Mouse (Mus musculus) hindbrain, embryonic 12.5 days (tissue): ENCODE measurements around the gene 1700037H04Rik. TPM values are rescaled to one million over a fixed set of nuclear protein-coding genes. Genes with fewer than 3 reads are reported as not detected.
A peak's percentile ranks its signal among the peaks of the same experiment; 100 is the strongest.

ENCODE experiments used
- ATAC-seq: fragments of 200-750 bp; cut with Nextera tagmentation; 2 replicates; pipeline ENCODE4 v1.8.0; 2017; ENCODE audit warnings: moderate TSS enrichment; ENCODE audit not compliant: low FRiP score
- H3K27ac ChIP-seq: fragments of 300-500 bp; sonication (generic); 2 replicates; pipeline ENCODE4 v1.5.1; 2016; ENCODE audit warnings: mild to moderate bottlenecking
- H3K27me3 ChIP-seq: fragments of 300-500 bp; sonication (generic); 2 replicates; pipeline ENCODE4 v1.6.1; 2016; ENCODE audit warnings: mild to moderate bottlenecking
- H3K36me3 ChIP-seq: fragments of 300-500 bp; sonication (generic); 2 replicates; pipeline ENCODE4 v1.6.1; 2016; ENCODE audit warnings: mild to moderate bottlenecking
- H3K4me1 ChIP-seq: fragments of 300-500 bp; sonication (generic); 2 replicates; pipeline ENCODE4 v1.6.1; 2016
- H3K4me2 ChIP-seq: fragments of 300-500 bp; sonication (generic); replicated peaks from 2 replicates; pipeline ENCODE4 v1.6.1; 2016; ENCODE audit warnings: mild to moderate bottlenecking
- H3K4me3 ChIP-seq: fragments of 300-500 bp; sonication (generic); 2 replicates; pipeline ENCODE4 v1.5.1; 2016; ENCODE audit warnings: mild to moderate bottlenecking
- H3K9ac ChIP-seq: fragments of 300-500 bp; sonication (generic); 2 replicates; pipeline ENCODE4 v1.6.1; 2016; ENCODE audit warnings: mild to moderate bottlenecking, moderate library complexity
- H3K9me3 ChIP-seq: fragments of 300-500 bp; sonication (generic); replicated peaks from 2 replicates; pipeline ENCODE4 v1.6.1; 2016; ENCODE audit warnings: mild to moderate bottlenecking
- WGBS: fragments of 180-500 bp; shearing (Covaris S2); methylation state at CpG from one replicate; pipeline ENCODE4 v1.1.7; 2016; 5-methylcytosine and 5-hydroxymethylcytosine counted together
- polyA plus RNA-seq: library from polyadenylated mRNA; unstranded; fragments of >200 nt; fragmentation: Nextera tagmentation; extraction: Ambion mirVana; gene quantifications from 2 replicates; pipeline ENCODE4 v1.2.1, GENCODE M21; 2016

Gene 1700037H04Rik
- polyA plus RNA-seq, 1 experiment from 2014 or later, result 89.7 TPM

DNA sequence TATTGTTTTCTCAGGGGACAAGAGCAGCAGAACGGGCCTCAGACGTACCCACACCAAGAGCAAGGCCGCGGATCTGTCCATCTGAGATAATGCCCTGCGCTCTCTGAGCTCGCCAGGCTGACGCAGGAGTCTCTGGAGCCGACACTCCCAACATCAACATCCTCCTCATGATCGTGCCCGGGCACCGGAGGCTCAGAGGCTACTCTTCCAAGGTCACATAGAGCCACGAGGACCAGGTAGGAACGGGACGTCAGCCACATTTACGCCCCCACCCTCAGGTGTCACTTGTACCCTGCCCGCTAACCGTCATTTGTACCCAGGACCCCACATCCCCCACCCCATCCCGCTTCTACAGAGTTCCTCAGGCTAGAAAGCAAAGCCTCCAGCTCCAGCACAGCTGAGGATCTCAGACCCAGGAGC, 380 bp downstream of the 1700037H04Rik start:
- Histone ChIP-seq H3K36me3 (no peaks in the 10 kb centered on the region), H3K27me3 (no peaks in the 10 kb centered on the region), H3K27ac (peak overlapping the region; percentile 79), H3K4me1 (peaks cover 35% of the 10 kb centered on the region), H3K4me2 (peak overlapping the region; percentile 81), H3K4me3 (peak overlapping the region; percentile 55), H3K9ac (peak overlapping the region; percentile 83), H3K9me3 (0 out of 2 replicates have a peak, but pooled peaks cover under 1% of the 10 kb centered on the region)
- 1% methylated on average over 18 of the region's 18 CpGs for WGBS
- peak; percentile 75 for ATAC-seq

DNA sequence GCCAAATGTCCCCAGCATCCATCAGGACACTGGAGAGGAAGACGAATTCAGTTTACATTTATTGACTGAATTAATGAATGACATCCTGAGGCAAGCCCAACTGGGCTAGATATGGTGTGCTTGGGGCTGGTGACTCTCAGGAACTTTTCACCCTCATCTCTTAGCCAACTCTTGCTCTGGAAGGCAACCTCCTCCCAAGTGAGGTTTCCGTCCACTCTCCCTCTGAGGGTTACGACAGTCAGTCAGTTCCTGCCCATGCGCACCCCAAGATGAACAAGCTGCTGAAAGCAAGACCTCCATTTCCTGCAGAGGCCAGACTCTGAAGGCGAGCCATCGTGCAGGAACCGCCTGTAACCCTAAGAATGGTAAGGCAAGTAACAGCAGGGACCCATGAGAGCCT, 2.9 kb downstream of the 1700037H04Rik start:
- ATAC-seq, result no peak
- peaks cover 18% of the 10 kb centered on the region for H3K36me3 ChIP-seq
- WGBS, result 91% methylated on average over 7 of the region's 7 CpGs
- H3K9ac ChIP-seq, result no peak overlapping the region
- no peak overlapping the region for H3K4me2 ChIP-seq
- H3K4me3 ChIP-seq, result no peak overlapping the region
- H3K27ac ChIP-seq, result no peak overlapping the region
- H3K27me3 ChIP-seq, result no peaks in the 10 kb centered on the region
- no peaks in the 10 kb centered on the region for H3K9me3 ChIP-seq
- peaks cover 35% of the 10 kb centered on the region for H3K4me1 ChIP-seq

DNA sequence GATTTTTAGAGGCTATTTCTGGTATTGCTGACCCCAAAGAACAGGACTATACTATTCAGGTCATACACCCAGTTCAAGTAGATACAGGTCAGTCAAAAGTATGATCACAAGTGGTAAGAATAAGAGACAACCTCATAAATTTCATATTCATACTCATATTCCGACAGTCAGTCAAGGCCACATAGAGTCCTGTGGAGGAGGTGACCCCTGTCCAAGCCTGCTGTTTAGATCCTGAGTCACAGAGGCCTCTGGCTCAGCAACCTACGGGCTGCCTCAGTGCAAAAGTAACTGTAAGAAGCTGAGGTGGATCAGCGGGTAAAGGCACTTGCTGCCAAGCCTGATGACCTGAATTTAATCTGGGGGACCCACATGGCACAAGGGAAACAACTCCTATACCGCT, 5.8 kb downstream of the 1700037H04Rik start:
- peaks cover 44% of the 10 kb centered on the region for H3K36me3 ChIP-seq
- H3K27ac ChIP-seq, result no peak overlapping the region
- H3K27me3 ChIP-seq, result no peaks in the 10 kb centered on the region
- no peak overlapping the region for H3K4me2 ChIP-seq
- WGBS, result 91% methylated on average over 4 of the region's 4 CpGs
- no peak overlapping the region for H3K9ac ChIP-seq
- ATAC-seq, result no peak
- no peaks in the 10 kb centered on the region for H3K9me3 ChIP-seq
- peaks cover 25% of the 10 kb centered on the region for H3K4me1 ChIP-seq
- no peak overlapping the region for H3K4me3 ChIP-seq

DNA sequence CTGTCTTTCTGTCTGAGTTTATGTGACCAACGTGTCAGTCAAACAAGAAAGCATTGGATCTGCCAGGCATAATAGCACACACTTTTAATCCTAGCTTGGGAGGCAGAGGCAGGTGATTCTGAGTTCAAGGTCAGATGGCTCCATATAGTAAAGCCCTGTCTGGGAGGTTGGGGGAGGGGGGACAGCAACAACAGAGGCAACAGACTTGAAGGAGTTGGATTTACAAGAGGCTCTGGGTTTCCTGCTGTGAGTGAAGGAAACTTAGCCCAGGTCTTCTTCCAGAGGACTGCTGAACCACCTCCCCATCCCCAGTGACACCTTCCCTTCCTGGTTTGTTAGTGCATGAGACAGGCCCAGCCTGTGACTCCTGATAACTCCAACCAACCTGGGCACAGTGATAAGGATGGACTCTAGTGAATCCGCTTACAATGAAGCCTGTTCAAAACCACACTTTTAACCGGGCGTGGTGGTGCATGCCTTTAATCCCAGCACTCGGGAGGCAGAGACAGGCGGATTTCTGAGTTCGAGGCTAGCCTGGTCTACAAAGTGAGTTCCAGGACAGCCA, 7.6 kb downstream of the 1700037H04Rik start:
- Histone ChIP-seq H3K9me3 (no peaks in the 10 kb centered on the region), H3K4me2 (no peak overlapping the region), H3K4me1 (peaks cover 7% of the 10 kb centered on the region), H3K27ac (no peak overlapping the region), H3K36me3 (peaks cover 62% of the 10 kb centered on the region), H3K4me3 (no peak overlapping the region), H3K27me3 (no peaks in the 10 kb centered on the region), H3K9ac (no peak overlapping the region)
- 94% methylated on average over 7 of the region's 7 CpGs for WGBS
- ATAC-seq, result no peak

DNA sequence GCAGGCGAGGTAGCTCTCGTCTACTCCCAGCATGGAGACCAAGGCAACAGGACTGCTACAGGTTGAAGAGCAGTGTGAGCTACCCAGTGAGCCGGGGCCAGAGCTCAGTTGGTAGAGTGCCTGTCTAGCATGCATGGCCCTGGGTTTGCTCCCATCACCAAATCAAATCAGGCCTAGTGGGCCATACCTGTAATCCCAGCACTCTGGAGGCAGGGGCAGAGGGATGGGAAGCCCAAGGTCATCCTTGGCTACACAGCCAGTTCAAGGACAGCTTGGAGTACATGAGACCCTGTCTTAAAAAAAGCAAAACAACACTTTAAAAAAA, 10.7 kb downstream of the 1700037H04Rik start:
- ATAC-seq, result no peak
- Histone ChIP-seq H3K4me3 (no peak overlapping the region), H3K9ac (no peak overlapping the region), H3K4me2 (no peak overlapping the region), H3K27me3 (no peaks in the 10 kb centered on the region), H3K4me1 (no peaks in the 10 kb centered on the region), H3K9me3 (no peaks in the 10 kb centered on the region), H3K27ac (no peak overlapping the region), H3K36me3 (peaks cover 90% of the 10 kb centered on the region)
- 93% methylated on average over 3 of the region's 3 CpGs for WGBS

- no peaks in the 10 kb centered on the region for H3K4me1 ChIP-seq
- no peak overlapping the region for H3K9ac ChIP-seq
- ATAC-seq, result no peak
- peaks cover 91% of the 10 kb centered on the region for H3K36me3 ChIP-seq
- H3K9me3 ChIP-seq, result no peaks in the 10 kb centered on the region
- no peak overlapping the region for H3K4me2 ChIP-seq
- no peak overlapping the region for H3K4me3 ChIP-seq
- no peaks in the 10 kb centered on the region for H3K27me3 ChIP-seq
- no peak overlapping the region for H3K27ac ChIP-seq
- 88% methylated on average over 8 of the region's 8 CpGs for WGBS
Observed at GRCm38 (mm10) chr2:131148353-131149253, 11.3 kb downstream of the 1700037H04Rik start.

DNA sequence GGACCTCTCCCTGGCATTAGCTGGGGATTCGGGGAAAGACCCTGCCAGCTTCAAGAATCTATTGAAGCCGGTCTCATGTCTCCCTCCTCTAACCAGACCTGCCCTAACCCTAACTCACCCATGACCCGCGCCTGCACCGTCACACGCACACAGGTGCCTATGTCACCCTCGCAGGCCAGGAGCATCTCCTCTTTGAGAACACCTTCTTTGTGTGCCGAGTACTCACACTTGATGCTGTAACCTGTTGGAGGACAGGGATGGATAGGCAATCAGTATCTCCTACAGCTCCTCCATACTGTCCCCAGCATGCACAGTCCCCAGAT, 12.9 kb downstream of the 1700037H04Rik start:
- H3K27me3 ChIP-seq, result no peaks in the 10 kb centered on the region
- H3K36me3 ChIP-seq, result peaks cover 86% of the 10 kb centered on the region
- no peak overlapping the region for H3K27ac ChIP-seq
- WGBS, result 95% methylated on average over 8 of the region's 8 CpGs
- H3K4me3 ChIP-seq, result no peak overlapping the region
- no peak overlapping the region for H3K9ac ChIP-seq
- peaks cover 5% of the 10 kb centered on the region; the same call in 1 of the 2 replicates for H3K4me1 ChIP-seq
- H3K4me2 ChIP-seq, result no peak overlapping the region
- ATAC-seq, result no peak
- no peaks in the 10 kb centered on the region for H3K9me3 ChIP-seq

GRCm38 (mm10) chr2:131146193-131147042, 13.5 kb downstream of the 1700037H04Rik start:
- H3K4me2 ChIP-seq, result no peak overlapping the region
- H3K36me3 ChIP-seq, result peaks cover 80% of the 10 kb centered on the region
- H3K9me3 ChIP-seq, result no peaks in the 10 kb centered on the region
- no peak overlapping the region for H3K9ac ChIP-seq
- no peak for ATAC-seq
- no peak overlapping the region for H3K27ac ChIP-seq
- WGBS, result 92% methylated on average over 21 of the region's 21 CpGs
- H3K4me1 ChIP-seq, result peaks cover 5% of the 10 kb centered on the region; the same call in 1 of the 2 replicates
- no peak overlapping the region for H3K4me3 ChIP-seq
- no peaks in the 10 kb centered on the region for H3K27me3 ChIP-seq

- Histone ChIP-seq H3K4me2 (no peak overlapping the region), H3K9me3 (no peaks in the 10 kb centered on the region), H3K4me3 (no peak overlapping the region), H3K9ac (no peak overlapping the region), H3K36me3 (peaks cover 72% of the 10 kb centered on the region), H3K4me1 (peaks cover 5% of the 10 kb centered on the region; the same call in 1 of the 2 replicates), H3K27ac (no peak overlapping the region), H3K27me3 (no peaks in the 10 kb centered on the region)
- no peak for ATAC-seq
- 83% methylated on average over 2 of the region's 2 CpGs for WGBS
Observed at GRCm38 (mm10) chr2:131145536-131145935, 14.3 kb downstream of the 1700037H04Rik start.

- Histone ChIP-seq H3K9ac (no peak overlapping the region), H3K9me3 (no peaks in the 10 kb centered on the region), H3K36me3 (peaks cover 68% of the 10 kb centered on the region), H3K4me3 (no peak overlapping the region), H3K27ac (no peak overlapping the region), H3K27me3 (no peaks in the 10 kb centered on the region), H3K4me2 (no peak overlapping the region), H3K4me1 (peaks cover 5% of the 10 kb centered on the region; the same call in 1 of the 2 replicates)
- WGBS, result 65% methylated on average over 13 of the region's 13 CpGs
- ATAC-seq, result no peak
Observed at GRCm38 (mm10) chr2:131145121-131145520, 14.8 kb downstream of the 1700037H04Rik start.

DNA sequence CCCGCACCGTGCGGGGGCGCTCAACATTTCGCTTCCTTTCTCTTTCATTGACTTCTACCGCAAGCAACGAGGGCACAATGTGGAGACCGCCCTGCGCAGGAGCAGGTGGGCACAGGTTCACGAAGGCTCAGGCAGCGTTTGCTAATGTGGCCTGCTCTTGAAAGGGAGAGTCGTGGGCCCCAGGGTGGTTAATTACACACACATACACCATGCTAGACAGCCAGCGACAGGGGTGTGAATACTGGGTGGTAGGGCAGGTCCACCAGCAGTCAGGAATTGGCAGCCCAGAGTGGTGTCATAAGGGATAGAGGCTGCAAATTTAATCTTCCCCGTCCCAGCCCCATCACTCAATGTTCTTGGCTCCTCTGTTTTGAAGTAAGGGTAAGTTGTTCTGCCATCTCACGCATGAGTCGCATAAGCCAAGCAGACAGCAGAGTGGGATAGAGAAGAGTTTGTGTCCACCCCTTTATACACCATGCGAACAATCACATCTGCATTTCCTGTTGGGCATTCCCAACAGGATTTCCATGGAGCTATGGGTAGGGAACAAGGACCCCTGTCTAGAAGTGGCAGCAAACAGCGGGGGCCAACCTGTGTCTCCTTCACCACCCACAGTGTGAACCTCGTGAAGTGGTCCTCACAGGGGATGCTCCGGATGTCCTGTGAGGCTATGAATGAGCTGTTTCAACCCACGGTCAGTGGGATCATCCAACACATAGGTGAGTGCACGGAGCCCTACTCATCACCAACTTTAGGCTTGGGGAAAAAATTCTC, 16.7 kb downstream of the 1700037H04Rik start:
- no peak overlapping the region for H3K27ac ChIP-seq
- H3K4me3 ChIP-seq, result no peak overlapping the region
- H3K27me3 ChIP-seq, result no peaks in the 10 kb centered on the region
- ATAC-seq, result peak; percentile 26; the same call in 1 of the 2 replicates
- H3K4me1 ChIP-seq, result peaks cover 5% of the 10 kb centered on the region; the same call in 1 of the 2 replicates
- WGBS, result 64% methylated on average over 22 of the region's 22 CpGs
- no peaks in the 10 kb centered on the region for H3K9me3 ChIP-seq
- H3K4me2 ChIP-seq, result peak overlapping the region; percentile 22; the same call in 1 of the 2 replicates
- H3K9ac ChIP-seq, result no peak overlapping the region
- peaks cover 51% of the 10 kb centered on the region for H3K36me3 ChIP-seq
